Mouse (Mus musculus): ENCODE measurements around the gene Prss34. TPM values are rescaled to one million over a fixed set of nuclear protein-coding genes. Genes with fewer than 3 reads are reported as not detected.

Prss34 gene
- polyA plus RNA-seq (2014; fragmentation: Nextera tagmentation; extraction: Ambion mirVana): not detected in 2 replicates

GRCm38 (mm10) chr17:25298094-25298493, at the start of gene Prss34:
Gene Prss34 (plus strand): TSS chr17:25298394.
- WGBS: 77% methylated on average over 5 of the region's 5 CpGs
- Histone ChIP-seq H3K4me1 (replicated peaks; ENCODE audit: control insufficient read depth, insufficient read depth, low read length) (no peaks in the 10 kb centered on the region), H3K27me3 (ENCODE audit: control insufficient read depth, insufficient read depth, low read length) (no peaks in the 10 kb centered on the region), H3K36me3 (ENCODE audit: control insufficient read depth, insufficient read depth, low read length) (no peaks in the 10 kb centered on the region), H3K4me3 (ENCODE audit: low read depth, low read length) (no peak within 1 kb of the TSS), H3K4me2 (replicated peaks; ENCODE audit: low read depth, low read length) (no peak within 1 kb of the TSS), H3K9me3 (ENCODE audit: control insufficient read depth, low read length) (no peaks in the 10 kb centered on the region), H3K9ac (ENCODE audit: low read depth, low read length) (no peak within 1 kb of the TSS), H3K27ac (ENCODE audit: low read depth, low read length) (no peak within 1 kb of the TSS)
- DNase-seq (ENCODE audit: low spot score) (no peak), ATAC-seq (ENCODE audit: low FRiP score) (no peak)

GRCm38 (mm10) chr17:25250181-25250835, 47.9 kb upstream of the Prss34 start:
- no peak overlapping the region for H3K27ac ChIP-seq (ENCODE audit: low read depth, low read length)
- no peaks in the 10 kb centered on the region for H3K36me3 ChIP-seq (ENCODE audit: control insufficient read depth, insufficient read depth, low read length)
- peaks cover 12% of the 10 kb centered on the region for H3K4me1 ChIP-seq (replicated peaks; ENCODE audit: control insufficient read depth, insufficient read depth, low read length)
- ATAC-seq (ENCODE audit: low FRiP score) (no peak), DNase-seq (ENCODE audit: low spot score) (no peak)
- no peak overlapping the region for H3K4me3 ChIP-seq (ENCODE audit: low read depth, low read length)
- peaks cover 5% of the 10 kb centered on the region; the same call in 1 of the 2 replicates for H3K27me3 ChIP-seq (ENCODE audit: control insufficient read depth, insufficient read depth, low read length)
- no peak overlapping the region for H3K4me2 ChIP-seq (replicated peaks; ENCODE audit: low read depth, low read length)
- 81% methylated on average over 8 of the region's 8 CpGs for WGBS
- H3K9me3 ChIP-seq (ENCODE audit: control insufficient read depth, low read length): no peaks in the 10 kb centered on the region
- no peak overlapping the region for H3K9ac ChIP-seq (ENCODE audit: low read depth, low read length)

GRCm38 (mm10) chr17:25252643-25253042, 45.6 kb upstream of the Prss34 start:
- Histone ChIP-seq H3K27ac (ENCODE audit: low read depth, low read length) (no peak overlapping the region), H3K4me1 (replicated peaks; ENCODE audit: control insufficient read depth, insufficient read depth, low read length) (peaks cover 19% of the 10 kb centered on the region), H3K4me2 (replicated peaks; ENCODE audit: low read depth, low read length) (no peak overlapping the region), H3K4me3 (ENCODE audit: low read depth, low read length) (no peak overlapping the region), H3K9ac (ENCODE audit: low read depth, low read length) (no peak overlapping the region), H3K9me3 (ENCODE audit: control insufficient read depth, low read length) (no peaks in the 10 kb centered on the region), H3K36me3 (ENCODE audit: control insufficient read depth, insufficient read depth, low read length) (no peaks in the 10 kb centered on the region), H3K27me3 (ENCODE audit: control insufficient read depth, insufficient read depth, low read length) (peaks cover 16% of the 10 kb centered on the region)
- ATAC-seq (ENCODE audit: low FRiP score) (peak; percentile 59), DNase-seq (ENCODE audit: low spot score) (peak; percentile 48)
- 30% methylated on average over 3 of the region's 3 CpGs for WGBS

GRCm38 (mm10) chr17:25253760-25254159, 44.4 kb upstream of the Prss34 start:
- peak; percentile 50 for DNase-seq (ENCODE audit: low spot score)
- 0 out of 2 replicates have a peak overlapping the region, but pooled peaks have one; percentile 34 for H3K9ac ChIP-seq (ENCODE audit: low read depth, low read length)
- no peak for ATAC-seq (ENCODE audit: low FRiP score)

GRCm38 (mm10) chr17:25255110-25255509, 43.1 kb upstream of the Prss34 start:
- Histone ChIP-seq H3K27me3 (ENCODE audit: control insufficient read depth, insufficient read depth, low read length) (peaks cover 16% of the 10 kb centered on the region), H3K36me3 (ENCODE audit: control insufficient read depth, insufficient read depth, low read length) (no peaks in the 10 kb centered on the region), H3K4me2 (replicated peaks; ENCODE audit: low read depth, low read length) (no peak overlapping the region), H3K9me3 (ENCODE audit: control insufficient read depth, low read length) (no peaks in the 10 kb centered on the region), H3K27ac (ENCODE audit: low read depth, low read length) (no peak overlapping the region), H3K4me1 (replicated peaks; ENCODE audit: control insufficient read depth, insufficient read depth, low read length) (peaks cover 19% of the 10 kb centered on the region), H3K9ac (ENCODE audit: low read depth, low read length) (no peak overlapping the region), H3K4me3 (ENCODE audit: low read depth, low read length) (no peak overlapping the region)
- ATAC-seq (ENCODE audit: low FRiP score) (no peak), DNase-seq (ENCODE audit: low spot score) (no peak)
- 71% methylated on average over 2 of the region's 2 CpGs for WGBS

More at GRCm38 (mm10) chr17:25253760-25254159, 44.4 kb upstream of the Prss34 start:
- Histone ChIP-seq H3K27me3 (ENCODE audit: control insufficient read depth, insufficient read depth, low read length) (peaks cover 16% of the 10 kb centered on the region), H3K4me2 (replicated peaks; ENCODE audit: low read depth, low read length) (0 out of 2 replicates have a peak overlapping the region, but pooled peaks have one; percentile 8), H3K27ac (ENCODE audit: low read depth, low read length) (no peak overlapping the region), H3K4me3 (ENCODE audit: low read depth, low read length) (no peak overlapping the region), H3K4me1 (replicated peaks; ENCODE audit: control insufficient read depth, insufficient read depth, low read length) (peaks cover 19% of the 10 kb centered on the region), H3K36me3 (ENCODE audit: control insufficient read depth, insufficient read depth, low read length) (no peaks in the 10 kb centered on the region), H3K9me3 (ENCODE audit: control insufficient read depth, low read length) (no peaks in the 10 kb centered on the region)
- WGBS: 21% methylated on average over 10 of the region's 10 CpGs

- DNase-seq (ENCODE audit: low spot score): peak; percentile 55
- H3K27ac ChIP-seq (ENCODE audit: low read depth, low read length): no peak within 1 kb of the TSS
Observed at GRCm38 (mm10) chr17:25256140-25256754, 41.9 kb upstream of the Prss34 start, which contains the start of gene Baiap3. Gene Baiap3 (minus strand): TSS chr17:25256364.

GRCm38 (mm10) chr17:25257804-25258261, 40.4 kb upstream of the Prss34 start:
- H3K27me3 ChIP-seq (ENCODE audit: control insufficient read depth, insufficient read depth, low read length): peaks cover 16% of the 10 kb centered on the region
- H3K4me2 ChIP-seq (replicated peaks; ENCODE audit: low read depth, low read length): no peak overlapping the region
- H3K9me3 ChIP-seq (ENCODE audit: control insufficient read depth, low read length): no peaks in the 10 kb centered on the region
- peaks cover 17% of the 10 kb centered on the region for H3K4me1 ChIP-seq (replicated peaks; ENCODE audit: control insufficient read depth, insufficient read depth, low read length)
- WGBS: 57% methylated on average over 6 of the region's 6 CpGs
- H3K27ac ChIP-seq (ENCODE audit: low read depth, low read length): no peak overlapping the region
- H3K4me3 ChIP-seq (ENCODE audit: low read depth, low read length): no peak overlapping the region
- no peak overlapping the region for H3K9ac ChIP-seq (ENCODE audit: low read depth, low read length)
- ATAC-seq (ENCODE audit: low FRiP score) (no peak), DNase-seq (ENCODE audit: low spot score) (no peak)
- peaks cover 5% of the 10 kb centered on the region for H3K36me3 ChIP-seq (ENCODE audit: control insufficient read depth, insufficient read depth, low read length)

More at GRCm38 (mm10) chr17:25256140-25256754, 41.9 kb upstream of the Prss34 start, which contains the start of gene Baiap3:
- no peaks in the 10 kb centered on the region for H3K36me3 ChIP-seq (ENCODE audit: control insufficient read depth, insufficient read depth, low read length)
- no peaks in the 10 kb centered on the region for H3K9me3 ChIP-seq (ENCODE audit: control insufficient read depth, low read length)
- no peak within 1 kb of the TSS for H3K9ac ChIP-seq (ENCODE audit: low read depth, low read length)
- peak within 1 kb of the TSS; percentile 28 for H3K4me3 ChIP-seq (ENCODE audit: low read depth, low read length)
- peak within 1 kb of the TSS; percentile 51 for H3K4me2 ChIP-seq (replicated peaks; ENCODE audit: low read depth, low read length)
- peaks cover 19% of the 10 kb centered on the region for H3K4me1 ChIP-seq (replicated peaks; ENCODE audit: control insufficient read depth, insufficient read depth, low read length)
- peaks cover 16% of the 10 kb centered on the region for H3K27me3 ChIP-seq (ENCODE audit: control insufficient read depth, insufficient read depth, low read length)
- WGBS: 4% methylated on average over 33 of the region's 35 CpGs
- ATAC-seq (ENCODE audit: low FRiP score): peak; percentile 39; the same call in 1 of the 2 replicates

GRCm38 (mm10) chr17:25264453-25264852, 33.7 kb upstream of the Prss34 start:
- Histone ChIP-seq H3K4me2 (replicated peaks; ENCODE audit: low read depth, low read length) (no peak overlapping the region), H3K36me3 (ENCODE audit: control insufficient read depth, insufficient read depth, low read length) (peaks cover 42% of the 10 kb centered on the region), H3K4me1 (replicated peaks; ENCODE audit: control insufficient read depth, insufficient read depth, low read length) (no peaks in the 10 kb centered on the region), H3K9ac (ENCODE audit: low read depth, low read length) (no peak overlapping the region), H3K27me3 (ENCODE audit: control insufficient read depth, insufficient read depth, low read length) (no peaks in the 10 kb centered on the region), H3K27ac (ENCODE audit: low read depth, low read length) (no peak overlapping the region), H3K9me3 (ENCODE audit: control insufficient read depth, low read length) (no peaks in the 10 kb centered on the region), H3K4me3 (ENCODE audit: low read depth, low read length) (no peak overlapping the region)
- WGBS: 80% methylated on average over 3 of the region's 3 CpGs
- DNase-seq (ENCODE audit: low spot score) (no peak), ATAC-seq (ENCODE audit: low FRiP score) (no peak)

Data from hindbrain, embryonic 11.5 days (tissue).